Mouse (Mus musculus): Measurements from ENCODE around the gene Mrpl48.
A peak's percentile ranks its signal among the peaks of the same experiment; 100 is the strongest.

Mrpl48 gene

GRCm38 (mm10) chr7:100533503-100533902 is 74.6 kb downstream of the Mrpl48 start:
- DNase-seq, result peak; percentile 43

GRCm38 (mm10) chr7:100530766-100531165 is 77.3 kb downstream of the Mrpl48 start:
- peak; percentile 23 for DNase-seq

- no peak for DNase-seq
These were observed 83.4 kb downstream of the Mrpl48 start for GRCm38 (mm10) chr7:100524669-100525068.

GRCm38 (mm10) chr7:100522222-100522621 is 85.9 kb downstream of the Mrpl48 start:
- DNase-seq, result no peak

GRCm38 (mm10) chr7:100520663-100521285 is 87.3 kb downstream of the Mrpl48 start:
- peak; percentile 84 for DNase-seq

GRCm38 (mm10) chr7:100520204-100520603 is 87.9 kb downstream of the Mrpl48 start:
- no peak for DNase-seq

GRCm38 (mm10) chr7:100514573-100514972 is 93.5 kb downstream of the Mrpl48 start, which contains the start of gene Dnajb13:
Dnajb13 (minus strand) TSS chr7:100514960.
- no peak for DNase-seq

- no peak for DNase-seq
These were observed 96.5 kb downstream of the Mrpl48 start for GRCm38 (mm10) chr7:100511602-100512001.

- peak; percentile 28 for DNase-seq
These were observed 99.4 kb downstream of the Mrpl48 start for GRCm38 (mm10) chr7:100508670-100509069.

- DNase-seq, result no peak
These were observed 101.6 kb downstream of the Mrpl48 start for GRCm38 (mm10) chr7:100506494-100506893.

- no peak for DNase-seq
These were observed 103.2 kb downstream of the Mrpl48 start for GRCm38 (mm10) chr7:100504740-100505487.

- DNase-seq, result peak; percentile 30
These were observed 105.0 kb downstream of the Mrpl48 start for GRCm38 (mm10) chr7:100503076-100503475.

GRCm38 (mm10) chr7:100502374-100502922 is 105.7 kb downstream of the Mrpl48 start:
- peak; percentile 69 for DNase-seq

- DNase-seq, result peak; percentile 41
These were observed 106.2 kb downstream of the Mrpl48 start for GRCm38 (mm10) chr7:100501844-100502373.

- DNase-seq, result peak; percentile 44
These were observed 106.9 kb downstream of the Mrpl48 start for GRCm38 (mm10) chr7:100501027-100501843.

- peak; percentile 62 for DNase-seq
These were observed 107.7 kb downstream of the Mrpl48 start for GRCm38 (mm10) chr7:100500276-100500977.

- DNase-seq, result no peak
These were observed 108.6 kb downstream of the Mrpl48 start for GRCm38 (mm10) chr7:100499465-100499864.

GRCm38 (mm10) chr7:100497982-100498381 is 110.1 kb downstream of the Mrpl48 start:
- no peak for DNase-seq

GRCm38 (mm10) chr7:100497402-100497801 is 110.7 kb downstream of the Mrpl48 start:
- DNase-seq, result no peak

GRCm38 (mm10) chr7:100496791-100497190 is 111.3 kb downstream of the Mrpl48 start:
- DNase-seq, result no peak

- no peak for DNase-seq
These were observed 111.7 kb downstream of the Mrpl48 start for GRCm38 (mm10) chr7:100496371-100496770.
